ENCODE assay signal across 13 mouse cellular contexts in genomic region chr13:37895564-37896254, GRCm38 (mm10).
DNase-seq lines count a peak whose midpoint lies in the region; ATAC-seq and TF ChIP-seq lines count a peak whose summit lies in the region.
"Had no signal": no experiment of that assay in that cellular context is flagged by ENCODE, and none has a peak within 500 bp of the region (broad histone marks: within the 10 kb centered on the region; RNA-seq: fewer than 3 reads in every experiment).

No protein-coding gene starts in this region.

- TF ChIP-seq CTCF in intestine, postnatal 0 days (IDR thresholded peaks at IDR 0.05; ENCODE audit: low read depth), result no peak
- no peak for TF ChIP-seq CTCF in stomach, postnatal 0 days (IDR thresholded peaks at IDR 0.05; ENCODE audit: low read depth)

- no peak for TF ChIP-seq EP300 in stomach, postnatal 0 days (optimal IDR thresholded peaks at IDR 0.05)

- no peaks in the 10 kb centered on the region for H3K27me3 ChIP-seq in liver, embryonic 12.5 days (replicated peaks)
- H3K27me3 ChIP-seq in liver, embryonic 11.5 days (replicated peaks; ENCODE audit: control insufficient read depth, insufficient read depth, low read length), result no peaks in the 10 kb centered on the region
- H3K27me3 ChIP-seq in intestine, postnatal 0 days (replicated peaks; ENCODE audit: control insufficient read depth, insufficient read depth, low read length), result no peaks in the 10 kb centered on the region
- no peaks in the 10 kb centered on the region for H3K27me3 ChIP-seq in liver, embryonic 13.5 days
- H3K27me3 ChIP-seq in stomach, postnatal 0 days (ENCODE audit: control insufficient read depth, insufficient read depth, low read length), result no peaks in the 10 kb centered on the region

- H3K36me3 ChIP-seq in liver, embryonic 12.5 days, result peaks cover 89% of the 10 kb centered on the region
- peaks cover 31% of the 10 kb centered on the region for H3K36me3 ChIP-seq in liver, embryonic 11.5 days (ENCODE audit: control insufficient read depth, insufficient read depth, low read length)
- H3K36me3 ChIP-seq in intestine, postnatal 0 days (ENCODE audit: control insufficient read depth, insufficient read depth), result peaks cover 50% of the 10 kb centered on the region
- peaks cover 86% of the 10 kb centered on the region for H3K36me3 ChIP-seq in liver, embryonic 13.5 days
- peaks cover 37% of the 10 kb centered on the region for H3K36me3 ChIP-seq in stomach, postnatal 0 days (ENCODE audit: control insufficient read depth, insufficient read depth, low read length)

- no peak for ATAC-seq in liver, embryonic 12.5 days
- ATAC-seq in liver, embryonic 11.5 days (replicated peaks; ENCODE audit: low FRiP score), result no peak; the same call in 1 of the 2 replicates
- ATAC-seq in intestine, postnatal 0 days, result peak; percentile 51
- ATAC-seq in liver, embryonic 13.5 days (ENCODE audit: low read depth), result 0 out of 2 replicates have a peak, but pooled peaks have one; percentile 54
- ATAC-seq in stomach, postnatal 0 days (ENCODE audit: low FRiP score, low TSS enrichment), result peak; percentile 86
- ATAC-seq: CD4-positive, CD25-positive, alpha-beta regulatory T cell, adult 4 months; hindbrain, postnatal 0 days had no signal

- no peak overlapping the region for H3K4me2 ChIP-seq in liver, embryonic 12.5 days
- no peak overlapping the region for H3K4me2 ChIP-seq in liver, embryonic 11.5 days
- no peak overlapping the region for H3K4me2 ChIP-seq in intestine, postnatal 0 days (replicated peaks; ENCODE audit: low read depth)
- H3K4me2 ChIP-seq in liver, embryonic 13.5 days, result no peak overlapping the region
- no peak overlapping the region for H3K4me2 ChIP-seq in stomach, postnatal 0 days (replicated peaks; ENCODE audit: low read depth)

- no peak overlapping the region for H3K4me3 ChIP-seq in liver, embryonic 12.5 days
- no peak overlapping the region for H3K4me3 ChIP-seq in liver, embryonic 11.5 days (ENCODE audit: low read depth, low read length)
- no peak overlapping the region for H3K4me3 ChIP-seq in intestine, postnatal 0 days (ENCODE audit: low read depth, low read length)
- H3K4me3 ChIP-seq in liver, embryonic 13.5 days (replicated peaks), result no peak overlapping the region
- H3K4me3 ChIP-seq in stomach, postnatal 0 days (ENCODE audit: low read depth, low read length), result no peak overlapping the region

- H3K27ac ChIP-seq in liver, embryonic 12.5 days, result peak overlapping the region; percentile 20
- H3K27ac ChIP-seq in liver, embryonic 11.5 days (ENCODE audit: low read depth, low read length), result no peak overlapping the region
- H3K27ac ChIP-seq in intestine, postnatal 0 days (ENCODE audit: low read depth, low read length), result 0 out of 2 replicates have a peak overlapping the region, but pooled peaks have one; percentile 29
- H3K27ac ChIP-seq in liver, embryonic 13.5 days, result peak overlapping the region; percentile 62
- peak overlapping the region; percentile 63 for H3K27ac ChIP-seq in stomach, postnatal 0 days (replicated peaks)
- H3K27ac ChIP-seq: hindbrain, postnatal 0 days had no signal

- peaks cover 37% of the 10 kb centered on the region for H3K4me1 ChIP-seq in liver, embryonic 12.5 days
- peaks cover 9% of the 10 kb centered on the region; the same call in 1 of the 2 replicates for H3K4me1 ChIP-seq in liver, embryonic 11.5 days (replicated peaks; ENCODE audit: control insufficient read depth, insufficient read depth, low read length)
- no peaks in the 10 kb centered on the region; the same call in 1 of the 2 replicates for H3K4me1 ChIP-seq in intestine, postnatal 0 days (replicated peaks; ENCODE audit: control insufficient read depth, insufficient read depth, low read length)
- peaks cover 30% of the 10 kb centered on the region for H3K4me1 ChIP-seq in liver, embryonic 13.5 days (replicated peaks)
- no peaks in the 10 kb centered on the region for H3K4me1 ChIP-seq in stomach, postnatal 0 days (replicated peaks; ENCODE audit: control insufficient read depth, insufficient read depth)

- no peak overlapping the region; the same call in 1 of the 2 replicates for H3K9ac ChIP-seq in liver, embryonic 12.5 days
- no peak overlapping the region for H3K9ac ChIP-seq in liver, embryonic 11.5 days (ENCODE audit: low read depth, low read length)
- no peak overlapping the region for H3K9ac ChIP-seq in intestine, postnatal 0 days (ENCODE audit: low read depth, low read length)
- no peak overlapping the region for H3K9ac ChIP-seq in liver, embryonic 13.5 days
- no peak overlapping the region for H3K9ac ChIP-seq in stomach, postnatal 0 days (ENCODE audit: low read length)

- DNase-seq in liver, embryonic 11.5 days (ENCODE audit: low spot score), result no peak
- DNase-seq in liver, embryonic 13.5 days, result no peak
- DNase-seq in stomach, postnatal 0 days (ENCODE audit: low spot score), result peak; percentile 66
- no peak for DNase-seq in cerebellum, postnatal 4 days (ENCODE audit: low spot score in 2 of 2)
- no peak for DNase-seq in adrenal gland, postnatal 10 days
- DNase-seq: adrenal gland, adult 2 months; embryo, embryonic 11 days; gastrocnemius, postnatal 36 days; layer of hippocampus, postnatal 36 days had no signal

- 64% methylated on average over 6 of the region's 6 CpGs for WGBS in liver, embryonic 12.5 days (ENCODE audit: insufficient replicate concordance)
- 58% methylated on average over 6 of the region's 6 CpGs for WGBS in liver, embryonic 11.5 days
- 42% methylated on average over 6 of the region's 6 CpGs for WGBS in intestine, postnatal 0 days
- WGBS in liver, embryonic 13.5 days (ENCODE audit: insufficient replicate concordance), result 63% methylated on average over 6 of the region's 6 CpGs
- 53% methylated on average over 6 of the region's 6 CpGs for WGBS in stomach, postnatal 0 days

- H3K9me3 ChIP-seq in liver, embryonic 12.5 days (replicated peaks), result no peaks in the 10 kb centered on the region
- no peaks in the 10 kb centered on the region for H3K9me3 ChIP-seq in liver, embryonic 11.5 days (ENCODE audit: control insufficient read depth, low read length)
- H3K9me3 ChIP-seq in intestine, postnatal 0 days (ENCODE audit: control insufficient read depth), result no peaks in the 10 kb centered on the region
- H3K9me3 ChIP-seq in liver, embryonic 13.5 days (replicated peaks), result no peaks in the 10 kb centered on the region
- no peaks in the 10 kb centered on the region for H3K9me3 ChIP-seq in stomach, postnatal 0 days (ENCODE audit: control insufficient read depth, low read length)

Comparison
In these comparisons a context has a peak if more than half of its experiments do, and no peak if none do; other contexts are left out.
1. ATAC-seq: peak in intestine, postnatal 0 days (single experiment), liver, embryonic 13.5 days (single experiment) and stomach, postnatal 0 days (single experiment); none in liver, embryonic 12.5 days (single experiment) and liver, embryonic 11.5 days (single experiment).